Mouse (Mus musculus) adrenal gland, postnatal 25 days (tissue): ENCODE results near the gene Foxp1. TPM values are rescaled to one million over a fixed set of nuclear protein-coding genes. Genes with fewer than 3 reads are reported as not detected.

Experiments used
- DNase-seq: peaks from one replicate; pipeline ENCODE4 v3.0.0; 2021; ENCODE audit warnings: mixed read lengths
- long read RNA-seq: library from polyadenylated mRNA; stranded (forward); transcript quantifications from one replicate; pipeline ENCODE4 v2.0.0, GENCODE M21; 2021
- total RNA-seq: library from RNA; stranded (reverse); gene quantifications from 2 replicates; pipeline ENCODE4 v1.2.3, GENCODE M21; 2021

Foxp1 gene
- 51.1 and 58.1 TPM in 2 replicates for total RNA-seq
- long read RNA-seq, partial matches to known transcripts: 2 of 10 reads
- long read RNA-seq, other reads (novel, unspliced or antisense): 6 of 10 reads

- peak; percentile 67 for DNase-seq
Measured at GRCm38 (mm10) chr6:99522359-99523108, at the start of gene Foxp1. Gene Foxp1 (minus strand): TSS chr6:99522721.

- no peak for DNase-seq
Measured at GRCm38 (mm10) chr6:99572071-99572470, 49.5 kb upstream of the Foxp1 start.

- no peak for DNase-seq
Measured at GRCm38 (mm10) chr6:99566921-99567320, 44.4 kb upstream of the Foxp1 start.

- DNase-seq: no peak
Measured at GRCm38 (mm10) chr6:99564766-99565165, 42.2 kb upstream of the Foxp1 start.

GRCm38 (mm10) chr6:99556950-99557349, 34.4 kb upstream of the Foxp1 start:
- DNase-seq: no peak

- DNase-seq: peak; percentile 9
Measured at GRCm38 (mm10) chr6:99552816-99553215, 30.3 kb upstream of the Foxp1 start.

GRCm38 (mm10) chr6:99546416-99546815, 23.9 kb upstream of the Foxp1 start:
- no peak for DNase-seq

GRCm38 (mm10) chr6:99545437-99545836, 22.9 kb upstream of the Foxp1 start:
- DNase-seq: no peak

GRCm38 (mm10) chr6:99541105-99541504, 18.6 kb upstream of the Foxp1 start:
- no peak for DNase-seq

GRCm38 (mm10) chr6:99540653-99541052, 18.1 kb upstream of the Foxp1 start:
- DNase-seq: no peak

- no peak for DNase-seq
Measured at GRCm38 (mm10) chr6:99540146-99540545, 17.6 kb upstream of the Foxp1 start.

- no peak for DNase-seq
Measured at GRCm38 (mm10) chr6:99538194-99538941, 15.8 kb upstream of the Foxp1 start.

- no peak for DNase-seq
Measured at GRCm38 (mm10) chr6:99534211-99534745, 11.8 kb upstream of the Foxp1 start.

GRCm38 (mm10) chr6:99532458-99532857, 9.9 kb upstream of the Foxp1 start:
- no peak for DNase-seq

GRCm38 (mm10) chr6:99528972-99529371, 6.5 kb upstream of the Foxp1 start:
- DNase-seq: no peak

GRCm38 (mm10) chr6:99527457-99528105, 5.1 kb upstream of the Foxp1 start:
- no peak for DNase-seq

- DNase-seq: peak; percentile 10
Measured at GRCm38 (mm10) chr6:99525351-99525750, 2.8 kb upstream of the Foxp1 start.

- DNase-seq: no peak
Measured at GRCm38 (mm10) chr6:99523679-99524370, 1.3 kb upstream of the Foxp1 start.

- DNase-seq: peak; percentile 75
Measured at GRCm38 (mm10) chr6:99523109-99523632, 650 bp upstream of the Foxp1 start.

GRCm38 (mm10) chr6:99521641-99522358, 721 bp downstream of the Foxp1 start:
- DNase-seq: peak; percentile 51

- peak; percentile 69 for DNase-seq
Measured at GRCm38 (mm10) chr6:99521038-99521640, 1.4 kb downstream of the Foxp1 start.
